Mouse (Mus musculus) kidney, adult 11 months (tissue): Measurements from ENCODE around the gene Ripply2.
A peak's percentile ranks its signal among the peaks of the same experiment; 100 is the strongest.
"Not testable (repeated sequence)": the region's sequence is repeated elsewhere in the genome, so short reads cannot be mapped to it uniquely, and the experiment has no call there.

Experiments used
- DNase-seq: peaks from one replicate; pipeline ENCODE4 v3.0.0; 2022

The Ripply2 gene

GRCm38 (mm10) chr9:87015288-87015937 lies at the start of gene Ripply2:
Ripply2 (plus strand) TSS chr9:87015537.
- DNase-seq: no peak

GRCm38 (mm10) chr9:86972471-86972870 lies 42.9 kb upstream of the Ripply2 start:
- not testable (repeated sequence) for DNase-seq

- DNase-seq: no peak
These were observed 41.8 kb upstream of the Ripply2 start for GRCm38 (mm10) chr9:86973562-86973961.

GRCm38 (mm10) chr9:86976896-86977295 lies 38.4 kb upstream of the Ripply2 start:
- no peak for DNase-seq

- no peak for DNase-seq
These were observed 37.0 kb upstream of the Ripply2 start for GRCm38 (mm10) chr9:86978257-86978907.

GRCm38 (mm10) chr9:86980048-86980447 lies 35.3 kb upstream of the Ripply2 start:
- DNase-seq: no peak

- DNase-seq: no peak
These were observed 34.4 kb upstream of the Ripply2 start for GRCm38 (mm10) chr9:86980942-86981341.

GRCm38 (mm10) chr9:86981551-86981950 lies 33.8 kb upstream of the Ripply2 start:
- DNase-seq: no peak

- DNase-seq: no peak
These were observed 30.8 kb upstream of the Ripply2 start for GRCm38 (mm10) chr9:86984583-86984982.

GRCm38 (mm10) chr9:86985105-86985504 lies 30.2 kb upstream of the Ripply2 start:
- DNase-seq: no peak

GRCm38 (mm10) chr9:86986703-86987296 lies 28.5 kb upstream of the Ripply2 start:
- no peak for DNase-seq

- DNase-seq: no peak
These were observed 25.5 kb upstream of the Ripply2 start for GRCm38 (mm10) chr9:86989822-86990221.

GRCm38 (mm10) chr9:86991758-86992157 lies 23.6 kb upstream of the Ripply2 start:
- DNase-seq: no peak

GRCm38 (mm10) chr9:86997046-86997691 lies 18.2 kb upstream of the Ripply2 start:
- DNase-seq: no peak

GRCm38 (mm10) chr9:86999956-87000582 lies 15.3 kb upstream of the Ripply2 start:
- no peak for DNase-seq

GRCm38 (mm10) chr9:87004701-87005434 lies 10.5 kb upstream of the Ripply2 start:
- no peak for DNase-seq

GRCm38 (mm10) chr9:87005435-87005779 lies 9.9 kb upstream of the Ripply2 start:
- no peak for DNase-seq

- DNase-seq: no peak
These were observed 6.8 kb upstream of the Ripply2 start for GRCm38 (mm10) chr9:87008507-87008906.

GRCm38 (mm10) chr9:87008919-87009318 lies 6.4 kb upstream of the Ripply2 start:
- DNase-seq: no peak

- DNase-seq: no peak
These were observed 579 bp downstream of the Ripply2 start for GRCm38 (mm10) chr9:87015938-87016294.

- peak; percentile 94 for DNase-seq
These were observed 6.6 kb downstream of the Ripply2 start, which contains the start of gene Cyb5r4 for GRCm38 (mm10) chr9:87021778-87022523. Cyb5r4 (plus strand) TSS chr9:87022014.

- no peak for DNase-seq
These were observed 10.4 kb downstream of the Ripply2 start for GRCm38 (mm10) chr9:87025764-87026163.
